Mouse (Mus musculus): ENCODE data around the gene Dgkq.

Dgkq gene

DNA sequence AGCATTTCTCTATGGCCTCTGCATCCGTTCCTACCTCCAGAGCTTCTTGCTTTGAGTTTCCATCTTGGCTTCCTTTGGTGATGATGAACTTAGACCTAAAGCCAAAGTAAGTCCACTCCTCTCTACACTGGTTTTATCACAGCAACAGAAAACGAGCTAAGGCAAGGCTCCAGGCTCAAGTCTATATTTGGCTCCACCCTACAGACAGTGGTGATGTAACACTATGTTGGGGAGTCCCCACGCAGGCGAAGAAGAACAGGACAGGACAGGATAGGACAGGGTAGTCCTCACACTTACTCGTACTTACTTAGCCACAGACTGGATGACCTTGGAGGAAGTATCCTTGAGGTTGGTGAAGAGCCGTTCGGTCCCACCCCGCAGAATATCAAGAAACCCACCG lies 66.9 kb downstream of the Dgkq start:
- DNase-seq (ENCODE audit: low spot score in 2 of 2), result peak in 1 of 2 experiments; percentile 56

DNA sequence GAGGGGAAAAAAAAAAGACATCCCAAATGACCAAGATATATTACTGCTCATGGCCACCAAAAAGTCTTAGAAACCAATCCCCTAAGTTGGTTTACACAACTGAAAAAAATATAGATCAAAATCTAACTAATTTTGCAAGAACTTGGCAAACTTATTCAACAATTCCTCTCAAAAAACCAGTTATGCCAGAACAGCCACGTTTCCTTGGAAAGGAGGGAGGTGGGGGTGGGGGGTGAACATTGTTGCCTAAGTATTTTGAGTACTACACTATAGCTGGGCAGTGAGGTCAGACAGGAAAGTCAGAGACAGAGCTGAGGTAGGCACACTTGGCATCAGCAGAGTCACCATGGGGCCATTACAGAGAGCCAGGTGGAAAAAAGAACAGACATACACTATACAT lies 69.5 kb downstream of the Dgkq start:
- DNase-seq (ENCODE audit: low spot score in 2 of 2), result no peak

All from right cerebral cortex, postnatal 36 days (tissue).